Mouse (Mus musculus): ENCODE results near the gene Chst13.

Chst13 gene

GRCm38 (mm10) chr6:90319475-90320191, 5.4 kb downstream of the Chst13 start:
- DNase-seq: no peak

DNA sequence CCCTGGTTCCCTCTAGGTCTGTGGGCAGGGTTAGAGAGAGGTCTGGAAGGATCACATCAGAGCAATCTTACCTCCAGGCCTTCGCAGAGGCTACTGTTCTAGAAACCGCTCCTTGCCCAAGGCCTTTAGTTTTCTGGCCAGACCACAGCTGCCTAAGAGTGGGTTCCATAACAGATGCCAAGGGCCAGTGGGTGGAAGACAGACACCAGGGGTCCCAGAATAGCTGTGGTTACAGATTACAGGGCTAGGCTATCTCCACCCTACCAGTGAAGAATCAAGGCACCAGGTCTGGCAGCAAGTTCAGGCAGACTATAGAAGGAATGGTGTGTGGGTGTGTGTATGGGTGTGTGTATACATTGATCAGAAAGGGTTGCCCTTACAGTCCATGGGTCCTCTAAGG, 6.0 kb downstream of the Chst13 start:
- no peak for DNase-seq

- no peak for DNase-seq
Measured at GRCm38 (mm10) chr6:90317510-90318258, 7.3 kb downstream of the Chst13 start.

DNA sequence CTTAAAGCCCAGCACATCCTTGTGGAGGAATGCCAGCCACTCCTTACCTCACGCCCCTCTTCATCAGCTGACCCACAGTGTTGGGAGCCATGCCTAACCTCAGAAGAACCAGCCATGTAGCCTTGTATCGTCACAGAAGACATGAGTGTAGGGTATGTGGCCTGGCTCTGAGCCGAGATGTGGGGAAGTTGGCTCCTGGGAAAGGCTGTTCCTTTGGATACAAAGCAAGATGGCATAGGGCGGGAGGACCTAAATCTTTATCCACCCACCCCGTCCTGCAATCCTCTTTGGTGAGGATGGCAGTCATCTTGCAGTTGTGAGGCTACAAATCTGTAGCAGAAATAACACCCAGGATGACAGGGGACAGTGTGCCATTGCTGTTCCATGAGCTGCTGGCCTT, 9.0 kb downstream of the Chst13 start:
- DNase-seq: no peak

DNA sequence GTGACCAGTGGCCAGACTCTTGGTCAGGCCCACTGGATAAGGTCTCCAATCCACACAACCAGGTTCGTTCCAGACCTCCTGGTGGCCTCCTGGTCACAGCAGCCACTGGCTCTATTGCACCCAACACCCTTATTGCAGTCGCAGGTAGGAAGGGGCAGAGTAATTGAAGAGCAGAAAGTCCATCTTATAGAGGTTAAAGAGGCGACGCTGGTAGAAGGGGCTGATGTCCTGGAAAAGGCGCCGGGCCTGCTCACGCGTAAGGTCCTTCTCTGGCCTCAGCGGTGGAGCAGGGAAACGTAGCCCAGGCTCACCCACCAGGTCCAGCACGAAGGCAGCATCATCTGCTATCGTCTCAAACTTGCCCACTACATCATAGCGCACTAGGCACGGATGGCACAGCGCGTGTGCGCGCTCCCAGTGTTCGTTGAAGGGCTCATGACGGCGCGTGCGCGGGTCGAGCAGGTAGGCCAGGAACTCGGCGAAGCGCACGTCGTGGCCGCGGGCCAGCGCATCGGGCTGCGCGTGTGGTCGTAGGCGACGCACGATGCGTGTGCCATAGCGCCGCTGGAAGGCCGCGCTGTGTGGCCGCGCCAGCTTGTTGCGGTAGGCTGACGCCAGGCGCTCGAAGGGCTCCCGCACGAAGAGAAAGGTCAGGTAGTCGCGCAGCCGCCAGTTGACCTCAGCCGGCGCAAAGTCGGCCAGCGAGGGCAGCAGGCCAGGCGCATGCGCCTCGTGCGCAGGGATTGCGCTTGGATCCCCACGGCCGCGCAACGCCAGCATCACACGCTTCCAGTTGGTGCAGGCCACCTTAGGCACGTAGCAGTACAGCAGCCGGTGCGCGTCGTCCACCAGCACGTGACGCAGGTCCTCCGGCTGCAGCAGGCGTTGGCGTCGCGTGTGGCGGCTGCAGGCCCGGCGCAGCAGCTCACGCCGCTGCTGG, 15.9 kb downstream of the Chst13 start:
- no peak for DNase-seq

GRCm38 (mm10) chr6:90306315-90306975, 18.5 kb downstream of the Chst13 start:
- DNase-seq: no peak

GRCm38 (mm10) chr6:90300919-90301318, 24.1 kb downstream of the Chst13 start, which contains the start of gene BC048671:
TSS of gene BC048671 (plus strand) at chr6:90301219.
- DNase-seq: no peak

GRCm38 (mm10) chr6:90288265-90288664, 36.7 kb downstream of the Chst13 start:
- DNase-seq: no peak
